Mouse (Mus musculus): Measurements from ENCODE around the gene Xpc. TPM values are rescaled to one million over a fixed set of nuclear protein-coding genes. Genes with fewer than 3 reads are reported as not detected.

Gene Xpc
- total RNA-seq (2021): 10 to 100 TPM; 10.5 to 13.3 TPM

- peak; percentile 98 to 99 for DNase-seq (ENCODE audit: low spot score in 2 of 2)
- intact Hi-C loops (cut with DNase I): loop anchor here (1.0 to 5.0 kb wide), 4 partner anchors 42 to 577 kb away; partner anchors contain the start of genes Chchd4, Nr2c2 and Tmem43
These were observed at the start of gene Xpc, which contains the start of gene Lsm3 for GRCm38 (mm10) chr6:91515545-91516449. Gene Xpc (minus strand): TSS chr6:91515888. Gene Lsm3 (plus strand): TSS chr6:91515928.

- DNase-seq (ENCODE audit: low spot score in 2 of 2): no peak
- intact Hi-C loops (cut with DNase I): no loop called here
These were observed 47.3 kb upstream of the Xpc start for GRCm38 (mm10) chr6:91563031-91563430.

DNA sequence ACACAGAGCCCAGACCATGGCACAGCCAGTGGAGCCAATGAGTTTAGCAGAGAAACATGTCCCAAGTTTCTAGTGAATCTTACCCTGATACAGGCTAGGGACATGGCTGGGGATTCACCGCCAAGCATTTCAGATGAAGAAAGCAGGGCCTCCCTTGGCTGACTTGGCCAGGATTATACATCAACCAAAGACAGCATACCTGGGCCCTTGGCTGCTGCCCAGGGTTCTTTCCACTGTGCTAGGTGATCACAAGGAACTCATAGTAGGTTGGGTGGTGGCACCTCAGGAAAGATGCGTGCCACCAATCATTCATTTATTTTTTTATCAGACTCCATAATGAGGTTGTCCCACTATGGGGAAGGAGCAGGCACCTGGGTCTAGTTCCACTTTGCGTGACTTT is 44.5 kb upstream of the Xpc start:
- intact Hi-C loops (cut with DNase I): no loop called here
- no peak for DNase-seq (ENCODE audit: low spot score in 2 of 2)

GRCm38 (mm10) chr6:91559371-91559770 is 43.7 kb upstream of the Xpc start:
- peak; percentile 47 to 88 for DNase-seq (ENCODE audit: low spot score in 2 of 2)
- intact Hi-C loops (cut with DNase I): no loop called here

- intact Hi-C loops (cut with DNase I): no loop called here
- DNase-seq (ENCODE audit: low spot score in 2 of 2): no peak
These were observed 42.9 kb upstream of the Xpc start for GRCm38 (mm10) chr6:91558565-91558964.

DNA sequence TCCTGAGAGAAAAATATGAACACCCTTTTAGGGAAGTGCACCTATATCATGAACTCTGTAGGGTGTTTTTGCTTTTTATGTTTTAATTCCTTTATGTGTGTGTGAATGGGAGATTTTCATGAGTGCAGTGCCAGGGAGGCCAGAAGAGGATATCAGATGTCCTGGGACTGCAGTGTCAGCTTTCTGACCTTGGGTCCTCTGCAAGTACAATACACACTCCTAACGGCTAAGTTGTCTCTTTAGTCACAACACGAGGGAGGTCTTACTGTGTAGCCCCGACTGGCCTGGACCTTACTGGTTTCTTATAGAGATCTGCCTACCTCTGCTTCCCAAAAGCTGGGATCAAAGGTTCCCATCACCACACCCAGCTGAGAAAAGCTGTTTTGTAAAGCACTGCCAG is 37.0 kb upstream of the Xpc start:
- DNase-seq (ENCODE audit: low spot score in 2 of 2): no peak
- intact Hi-C loops (cut with DNase I): no loop called here

DNA sequence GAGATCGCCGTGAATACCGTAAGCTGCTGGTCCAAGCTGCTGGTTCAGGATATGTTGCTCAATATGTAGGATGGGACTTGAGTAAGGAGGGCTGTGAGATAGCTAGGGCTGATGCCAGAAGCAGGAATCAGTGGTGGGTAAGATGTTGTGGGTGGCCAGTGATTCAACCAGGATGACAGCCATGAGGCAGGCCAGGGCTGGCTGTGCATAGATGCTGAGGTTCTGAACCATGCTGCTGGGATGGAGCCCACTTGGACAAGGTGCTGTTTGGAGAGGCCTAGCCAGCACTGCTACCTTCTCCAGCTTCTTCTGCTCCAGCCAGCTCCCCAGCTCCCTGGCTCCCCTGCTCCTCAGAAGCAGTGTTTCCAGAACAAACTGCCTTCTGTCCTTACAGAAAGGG is 36.0 kb upstream of the Xpc start:
- DNase-seq (ENCODE audit: low spot score in 2 of 2): peak in 1 of 2 experiments; percentile 52
- intact Hi-C loops (cut with DNase I): no loop called here

GRCm38 (mm10) chr6:91549621-91550020 is 33.9 kb upstream of the Xpc start:
- intact Hi-C loops (cut with DNase I): no loop called here
- DNase-seq (ENCODE audit: low spot score in 2 of 2): no peak

DNA sequence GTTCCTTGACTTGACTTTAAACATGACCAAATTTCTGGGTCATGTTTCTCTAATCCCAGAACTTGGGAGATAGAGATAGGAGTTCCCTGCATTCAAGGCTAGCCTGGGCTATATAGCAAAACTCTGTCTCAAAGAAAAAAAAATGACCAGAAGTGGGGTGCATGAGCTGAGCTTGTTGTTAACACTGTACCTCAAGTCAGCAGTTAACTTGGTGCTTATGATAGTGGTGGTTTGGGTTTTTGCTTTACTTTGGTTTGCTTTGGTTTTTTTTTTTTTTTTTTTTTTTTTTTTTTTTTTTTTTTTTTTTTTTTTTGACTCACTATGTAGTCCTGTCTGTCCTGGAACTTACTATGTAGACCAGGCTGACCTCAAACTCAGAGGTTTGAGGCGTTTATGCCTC is 31.6 kb upstream of the Xpc start:
- no peak for DNase-seq (ENCODE audit: low spot score in 2 of 2)

DNA sequence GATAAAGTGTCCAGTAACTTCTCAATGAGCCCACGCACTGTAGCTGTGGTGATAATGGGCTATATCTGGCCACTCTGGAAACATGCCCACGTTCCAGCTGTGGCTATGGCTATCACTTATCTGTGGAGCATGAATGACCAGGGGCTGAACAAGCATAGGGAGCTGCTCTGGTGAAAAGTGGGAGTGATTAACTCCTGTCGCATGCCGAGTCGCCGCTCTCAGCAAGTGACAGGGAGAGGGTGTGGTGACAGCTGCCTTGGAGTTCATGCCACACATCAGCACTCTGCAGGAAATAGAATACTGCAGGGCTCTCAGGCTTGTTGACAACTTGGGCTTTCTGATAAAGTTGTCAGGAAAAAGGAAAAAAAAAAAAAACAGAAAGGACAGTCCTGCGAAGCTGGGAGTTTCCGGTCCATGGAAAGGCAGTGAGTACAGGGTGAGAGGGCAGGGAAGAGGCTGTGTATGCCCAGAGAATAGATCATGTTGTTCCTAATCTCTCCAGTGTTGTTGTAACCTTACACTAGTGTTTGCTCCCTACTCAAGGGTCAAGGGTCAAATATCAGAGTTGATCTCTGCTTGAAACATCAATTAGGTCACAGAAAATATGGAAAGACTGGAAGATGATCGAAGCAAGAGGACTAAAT is 30.7 kb upstream of the Xpc start:
- intact Hi-C loops (cut with DNase I): no loop called here
- no peak for DNase-seq (ENCODE audit: low spot score in 2 of 2)

More for the DNA sequence above, 31.6 kb upstream of the Xpc start:
- intact Hi-C loops (cut with DNase I): no loop called here

GRCm38 (mm10) chr6:91543056-91543455 is 27.4 kb upstream of the Xpc start:
- intact Hi-C loops (cut with DNase I): no loop called here

GRCm38 (mm10) chr6:91541276-91541675 is 25.6 kb upstream of the Xpc start:
- no peak for DNase-seq (ENCODE audit: low spot score in 2 of 2)
- intact Hi-C loops (cut with DNase I): no loop called here

More at GRCm38 (mm10) chr6:91543056-91543455, 27.4 kb upstream of the Xpc start:
- DNase-seq (ENCODE audit: low spot score in 2 of 2): no peak

DNA sequence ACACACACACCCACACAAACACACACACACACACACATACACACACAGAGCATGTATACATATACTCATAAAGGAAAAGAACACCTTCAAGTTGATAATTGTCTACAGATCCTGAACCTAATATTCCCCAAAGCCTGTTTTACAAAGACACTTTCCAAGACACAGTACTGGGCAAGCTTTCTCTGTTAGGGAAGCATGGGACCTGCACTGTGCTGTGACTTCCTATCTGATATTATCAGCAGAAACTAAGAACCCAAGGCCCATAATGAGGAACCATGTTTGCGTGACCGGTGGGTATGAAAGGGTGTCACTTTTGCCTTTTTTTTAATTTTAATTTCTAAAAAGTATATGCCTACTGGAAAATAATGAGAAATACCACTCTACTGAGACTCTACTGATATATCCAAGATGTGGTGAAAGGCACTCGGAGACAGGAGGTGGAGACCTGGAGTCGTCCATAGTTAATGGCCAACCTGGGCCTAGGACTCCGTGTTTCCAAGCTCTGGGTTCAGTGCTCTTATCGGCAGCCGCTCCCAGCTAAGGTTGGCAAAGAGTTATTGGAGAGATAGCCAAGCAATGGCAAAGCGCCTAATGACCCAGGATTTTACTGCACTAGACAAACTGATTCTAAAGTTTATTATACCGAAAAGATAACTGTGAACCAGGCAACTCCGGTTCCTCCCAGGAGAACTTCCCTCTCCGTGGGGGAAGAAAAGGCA is 20.5 kb upstream of the Xpc start:
- no peak for DNase-seq (ENCODE audit: low spot score in 2 of 2)
- intact Hi-C loops (cut with DNase I): no loop called here

DNA sequence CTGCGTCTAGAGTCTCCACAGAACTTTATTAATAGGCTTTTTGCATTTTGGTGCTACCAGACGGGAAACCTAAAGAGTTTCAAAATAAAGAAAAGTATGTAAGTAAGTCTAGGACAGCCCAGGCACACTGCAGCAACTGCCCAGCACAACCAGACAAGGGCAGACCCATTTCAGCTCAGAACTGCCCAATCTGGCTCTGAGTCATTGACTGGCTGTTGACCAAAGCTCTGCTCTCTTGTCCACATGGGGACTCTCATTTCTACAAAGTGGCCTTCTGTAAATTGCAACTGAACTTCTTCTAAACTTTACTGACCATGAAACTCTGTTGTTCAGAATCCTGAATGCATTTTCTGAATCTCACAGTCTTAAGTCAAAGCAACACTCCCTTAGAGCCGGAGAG is 19.5 kb upstream of the Xpc start:
- intact Hi-C loops (cut with DNase I): no loop called here
- DNase-seq (ENCODE audit: low spot score in 2 of 2): no peak

DNA sequence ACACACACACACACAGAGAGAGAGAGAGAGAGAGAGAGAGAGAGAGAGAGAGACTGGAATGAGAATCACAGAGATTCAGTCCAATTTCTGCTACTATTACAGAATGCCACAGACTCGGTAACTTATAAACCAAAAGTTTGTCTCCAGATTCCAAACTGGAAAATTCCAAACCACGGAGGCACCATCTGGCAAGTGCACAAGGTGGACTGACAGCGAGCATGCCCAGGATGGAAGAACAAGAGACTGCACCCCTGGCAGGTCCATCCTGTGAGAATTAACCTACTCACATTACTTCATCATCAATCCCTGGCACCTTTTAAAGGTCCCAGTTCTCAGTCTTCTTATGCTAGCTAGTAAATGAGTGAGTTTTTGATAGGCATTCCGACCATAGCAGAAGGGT is 18.6 kb upstream of the Xpc start:
- DNase-seq (ENCODE audit: low spot score in 2 of 2): no peak
- intact Hi-C loops (cut with DNase I): no loop called here

- DNase-seq (ENCODE audit: low spot score in 2 of 2): no peak
- intact Hi-C loops (cut with DNase I): no loop called here
These were observed 18.1 kb upstream of the Xpc start for GRCm38 (mm10) chr6:91533771-91534170.

DNA sequence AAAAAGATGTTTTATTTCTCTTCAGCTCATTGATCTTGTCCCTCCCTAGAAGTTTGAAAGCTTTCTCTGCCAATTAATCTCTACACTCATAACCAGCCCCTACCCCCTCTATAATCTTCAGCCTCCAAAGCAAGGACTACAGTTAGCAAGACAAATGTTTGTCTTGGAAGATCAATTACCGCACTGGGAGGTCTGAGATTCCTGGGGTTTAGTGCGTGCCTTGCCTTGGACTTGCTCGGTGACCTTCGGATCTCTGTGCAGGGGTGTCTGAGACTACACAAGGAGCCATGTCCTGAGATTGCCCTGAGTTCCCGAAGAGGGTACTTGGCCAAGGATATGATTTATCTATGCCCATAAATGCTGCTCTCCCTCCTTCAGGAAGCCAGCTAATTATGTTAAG is 17.7 kb upstream of the Xpc start:
- no peak for DNase-seq (ENCODE audit: low spot score in 2 of 2)
- intact Hi-C loops (cut with DNase I): no loop called here

- intact Hi-C loops (cut with DNase I): no loop called here
- no peak for DNase-seq (ENCODE audit: low spot score in 2 of 2)
These were observed 17.0 kb upstream of the Xpc start for GRCm38 (mm10) chr6:91532661-91533060.

GRCm38 (mm10) chr6:91531276-91531675 is 15.6 kb upstream of the Xpc start:
- intact Hi-C loops (cut with DNase I): no loop called here
- DNase-seq (ENCODE audit: low spot score in 2 of 2): no peak

DNA sequence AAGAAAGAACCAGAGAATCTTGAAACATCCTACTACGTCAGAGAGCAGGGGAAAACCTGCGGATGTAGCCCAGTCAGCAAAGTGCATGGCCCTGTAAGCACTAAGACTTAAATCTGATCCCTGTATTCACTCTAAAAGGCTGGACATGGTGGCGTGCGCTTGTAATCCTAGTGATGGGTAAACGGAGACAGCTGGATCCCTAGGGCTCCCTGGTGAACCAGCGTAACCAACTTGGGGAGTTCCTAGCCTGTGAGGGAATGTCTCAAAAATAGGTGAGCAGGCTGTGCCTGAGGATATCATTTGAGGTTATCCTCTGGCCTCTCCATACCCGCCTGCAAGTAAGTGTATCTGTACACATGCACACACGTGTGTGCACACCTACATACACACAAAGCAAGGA is 15.0 kb upstream of the Xpc start:
- intact Hi-C loops (cut with DNase I): no loop called here
- no peak for DNase-seq (ENCODE audit: low spot score in 2 of 2)

Data from left cerebral cortex, postnatal 25 days (tissue).